Mouse (Mus musculus) T-helper 2 cell (primary cell): ENCODE results near the gene Klhl18.
"Not testable (repeated sequence)": the region's sequence is repeated elsewhere in the genome, so short reads cannot be mapped to it uniquely, and the experiment has no call there.

Experiments used
- in situ Hi-C: fragments of 300-600 bp; cut with MboI, MseI; formaldehyde crosslinking; loops from one replicate; pipeline ENCODE4 v1.15.1; 2025; ENCODE audit warnings: high pct_unique_total_duplicates

The Klhl18 gene

GRCm38 (mm10) chr9:110431241-110431640 lies 45.3 kb downstream of the Klhl18 start:
- in situ Hi-C loops, result no loop called here

- in situ Hi-C loops, result no loop called here
These were observed 56.9 kb downstream of the Klhl18 start, which contains the start of gene Ngp for GRCm38 (mm10) chr9:110419511-110420112. Gene Ngp (plus strand): TSS chr9:110419747.

GRCm38 (mm10) chr9:110413785-110414184 lies 62.7 kb downstream of the Klhl18 start:
- in situ Hi-C loops, result loop anchor here (5.0 kb wide), 1 partner anchor 49 kb away; no protein-coding TSS in a partner anchor

GRCm38 (mm10) chr9:110412926-110413325 lies 63.6 kb downstream of the Klhl18 start:
- in situ Hi-C loops, result loop anchor here (5.0 kb wide), 1 partner anchor 49 kb away; no protein-coding TSS in a partner anchor

GRCm38 (mm10) chr9:110410908-110411887 lies 65.3 kb downstream of the Klhl18 start:
- in situ Hi-C loops, result loop anchor here (5.0 kb wide), 1 partner anchor 51 kb away; no protein-coding TSS in a partner anchor

- in situ Hi-C loops, result no loop called here
These were observed 68.3 kb downstream of the Klhl18 start, which contains the start of gene Ptpn23 for GRCm38 (mm10) chr9:110408099-110408773. Gene Ptpn23 (minus strand): TSS chr9:110408213.

- in situ Hi-C loops, result no loop called here
These were observed 69.0 kb downstream of the Klhl18 start for GRCm38 (mm10) chr9:110407311-110408098.

GRCm38 (mm10) chr9:110403240-110403639 lies 73.3 kb downstream of the Klhl18 start:
- in situ Hi-C loops, result not testable (repeated sequence)

- in situ Hi-C loops, result no loop called here
These were observed 73.8 kb downstream of the Klhl18 start for GRCm38 (mm10) chr9:110402731-110403130.

GRCm38 (mm10) chr9:110400650-110401049 lies 75.8 kb downstream of the Klhl18 start:
- in situ Hi-C loops, result no loop called here

GRCm38 (mm10) chr9:110393295-110393694 lies 83.2 kb downstream of the Klhl18 start:
- in situ Hi-C loops, result no loop called here

GRCm38 (mm10) chr9:110390843-110391242 lies 85.7 kb downstream of the Klhl18 start:
- in situ Hi-C loops, result no loop called here

GRCm38 (mm10) chr9:110388011-110388410 lies 88.5 kb downstream of the Klhl18 start:
- in situ Hi-C loops, result no loop called here

- in situ Hi-C loops, result no loop called here
These were observed 92.0 kb downstream of the Klhl18 start for GRCm38 (mm10) chr9:110384369-110384929.

- in situ Hi-C loops, result no loop called here
These were observed 95.2 kb downstream of the Klhl18 start for GRCm38 (mm10) chr9:110381292-110381691.

GRCm38 (mm10) chr9:110380662-110381061 lies 95.8 kb downstream of the Klhl18 start:
- in situ Hi-C loops, result no loop called here

GRCm38 (mm10) chr9:110379361-110379760 lies 97.1 kb downstream of the Klhl18 start:
- in situ Hi-C loops, result no loop called here

- in situ Hi-C loops, result not testable (repeated sequence)
These were observed 98.8 kb downstream of the Klhl18 start for GRCm38 (mm10) chr9:110377655-110378054.
